Mouse (Mus musculus) MEL (cell line): Measurements from ENCODE around the gene Col5a3. TPM values are rescaled to one million over a fixed set of nuclear protein-coding genes. Genes with fewer than 3 reads are reported as not detected.
A peak's percentile ranks its signal among the peaks of the same experiment; 100 is the strongest.

Source experiments
- DNase-seq: peaks from one replicate; pipeline ENCODE4 v3.0.0; 2011; ENCODE audit warnings: low read depth, low spot score
- H3K27ac ChIP-seq: 2 replicates; pipeline ENCODE4 v1.5.1; 2012; ENCODE audit warnings: low read depth, mild to moderate bottlenecking, control low read depth, low read length, moderate library complexity; ENCODE audit not compliant: control insufficient read depth
- H3K27me3 ChIP-seq, 2 experiments: fragments of 150-350 bp in 1 of 2; sonication (generic) in 1 of 2; 2 replicates each; pipeline ENCODE4 v1.6.1; 2012; ENCODE audit warnings: low read length in 2 of 2, mild to moderate bottlenecking in 2 of 2, improper control_type of control experiment in 1 of 2, moderate library complexity in 1 of 2; ENCODE audit not compliant: insufficient read depth in 2 of 2, control insufficient read depth in 1 of 2
- H3K36me3 ChIP-seq, 2 experiments: 2 replicates each; pipeline ENCODE4 v1.6.1; 2012 to 2014; ENCODE audit warnings: low read length in 2 of 2, improper control_type of control experiment in 1 of 2, inconsistent platforms in 1 of 2, mild to moderate bottlenecking in 1 of 2; ENCODE audit not compliant: insufficient read depth in 2 of 2, control insufficient read depth in 1 of 2
- H3K4me1 ChIP-seq, 2 experiments: fragments of 150-350 bp in 1 of 2; sonication (generic) in 1 of 2; 2 replicates each; pipeline ENCODE4 v1.6.1; 2012; ENCODE audit warnings: low read length in 2 of 2, improper control_type of control experiment in 1 of 2, mild to moderate bottlenecking in 1 of 2; ENCODE audit not compliant: insufficient read depth in 2 of 2, control insufficient read depth in 1 of 2
- H3K4me3 ChIP-seq, 2 experiments: fragments of 150-350 bp in 1 of 2; sonication (generic) in 1 of 2; 2 replicates each; pipeline ENCODE4 v1.5.1; 2012; ENCODE audit warnings: low read depth in 2 of 2, low read length in 2 of 2, mild to moderate bottlenecking in 2 of 2, moderate library complexity in 2 of 2, control low read depth in 1 of 2, improper control_type of control experiment in 1 of 2; ENCODE audit not compliant: control insufficient read depth in 1 of 2, insufficient read depth in 1 of 2
- H3K79me2 ChIP-seq: 2 replicates; pipeline ENCODE4 v1.6.1; 2012; ENCODE audit warnings: mild to moderate bottlenecking, low read length, moderate library complexity; ENCODE audit not compliant: control insufficient read depth, poor library complexity, insufficient read depth
- H3K9ac ChIP-seq: 2 replicates; pipeline ENCODE4 v1.6.1; 2012; ENCODE audit warnings: low read depth, mild to moderate bottlenecking, control low read depth, low read length, moderate library complexity; ENCODE audit not compliant: control insufficient read depth, poor library complexity, severe bottlenecking
- H3K9me3 ChIP-seq: fragments of 150-350 bp; sonication (generic); replicated peaks from 2 replicates; pipeline ENCODE4 v1.6.1; 2012; ENCODE audit warnings: mild to moderate bottlenecking, low read length, improper control_type of control experiment, moderate library complexity; ENCODE audit not compliant: insufficient read depth
- BHLHE40 ChIP-seq: IDR thresholded peaks from 2 replicates; pipeline ENCODE4 v1.6.1; 2012; ENCODE audit warnings: low read depth, mild to moderate bottlenecking, inconsistent platforms, low read length, improper control_type of control experiment, borderline replicate concordance
- CHD2 ChIP-seq: IDR thresholded peaks from 2 replicates; pipeline ENCODE4 v1.6.1; 2011; ENCODE audit warnings: low read length, improper control_type of control experiment
- CTCF ChIP-seq, 3 experiments: IDR thresholded peaks in 2 of 3; conservative IDR thresholded peaks in 1 of 3; 2 replicates each; pipeline ENCODE4 v1.5.1; 2011 to 2012; ENCODE audit warnings: low read length in 3 of 3, low read depth in 2 of 3, mild to moderate bottlenecking in 2 of 3, improper control_type of control experiment in 1 of 3, inconsistent platforms in 1 of 3, mixed read lengths in 1 of 3, moderate library complexity in 1 of 3; ENCODE audit not compliant: control insufficient read depth in 1 of 3, insufficient read depth in 1 of 3, poor library complexity in 1 of 3, severe bottlenecking in 1 of 3
- ELF1 ChIP-seq: IDR thresholded peaks from 2 replicates; pipeline ENCODE4 v1.6.1; 2014; ENCODE audit warnings: low read depth, mild to moderate bottlenecking, inconsistent platforms, low read length, improper control_type of control experiment, moderate library complexity
- EP300 ChIP-seq, 2 experiments: IDR thresholded peaks; 2 replicates each; pipeline ENCODE4 v1.6.1; 2011; ENCODE audit warnings: improper control_type of control experiment in 2 of 2, low read length in 2 of 2, low read depth in 1 of 2, mild to moderate bottlenecking in 1 of 2
- ETS1 ChIP-seq: IDR thresholded peaks from 2 replicates; pipeline ENCODE4 v1.6.1; 2012; ENCODE audit warnings: low read depth, mild to moderate bottlenecking, inconsistent platforms, low read length, improper control_type of control experiment, moderate library complexity
- GABPA ChIP-seq: IDR thresholded peaks from 2 replicates; pipeline ENCODE4 v1.6.1; 2012; ENCODE audit warnings: low read depth, mild to moderate bottlenecking, inconsistent platforms, low read length, improper control_type of control experiment, moderate library complexity
- GATA1 ChIP-seq: IDR thresholded peaks from 2 replicates; pipeline ENCODE4 v1.6.1; 2011; ENCODE audit warnings: low read depth, low read length, improper control_type of control experiment
- JUND ChIP-seq: IDR thresholded peaks from 2 replicates; pipeline ENCODE4 v1.6.1; 2011; ENCODE audit warnings: low read depth, mild to moderate bottlenecking, improper control_type of control experiment, low read length
- KAT2A ChIP-seq: conservative IDR thresholded peaks from 2 replicates; pipeline ENCODE4 v1.6.1; 2012; ENCODE audit warnings: low read depth, low read length, improper control_type of control experiment, inconsistent platforms
- MAZ ChIP-seq: IDR thresholded peaks from 2 replicates; pipeline ENCODE4 v1.6.1; 2012; ENCODE audit warnings: low read depth, mild to moderate bottlenecking, inconsistent platforms, low read length, improper control_type of control experiment
- MEF2A ChIP-seq: IDR thresholded peaks from 2 replicates; pipeline ENCODE4 v1.6.1; 2014; ENCODE audit warnings: low read depth, mild to moderate bottlenecking, inconsistent platforms, low read length, improper control_type of control experiment; ENCODE audit not compliant: poor library complexity, insufficient replicate concordance, severe bottlenecking; ENCODE audit errors: extremely low read depth
- MXI1 ChIP-seq: IDR thresholded peaks from 2 replicates; pipeline ENCODE4 v1.6.1; 2011; ENCODE audit warnings: mild to moderate bottlenecking, low read depth, low read length, improper control_type of control experiment
- MYB ChIP-seq: IDR thresholded peaks from 2 replicates; pipeline ENCODE4 v1.6.1; 2011; ENCODE audit warnings: mild to moderate bottlenecking, low read depth, low read length, improper control_type of control experiment
- MYC ChIP-seq: IDR thresholded peaks from 2 replicates; pipeline ENCODE4 v1.6.1; 2011; ENCODE audit warnings: low read depth, mild to moderate bottlenecking, low read length, improper control_type of control experiment, moderate library complexity
- NRF1 ChIP-seq: IDR thresholded peaks from 2 replicates; pipeline ENCODE4 v1.6.1; 2014; ENCODE audit warnings: low read depth, mild to moderate bottlenecking, inconsistent platforms, low read length, improper control_type of control experiment, moderate library complexity; ENCODE audit not compliant: poor library complexity, insufficient read depth, severe bottlenecking
- POLR2AphosphoS5 ChIP-seq: IDR thresholded peaks from 2 replicates; pipeline ENCODE4 v1.6.1; 2012; ENCODE audit warnings: low read depth, borderline replicate concordance, mild to moderate bottlenecking, inconsistent platforms, low read length, moderate library complexity, mixed read lengths
- SIN3A ChIP-seq: IDR thresholded peaks from 2 replicates; pipeline ENCODE4 v1.6.1; 2012; ENCODE audit warnings: low read length, improper control_type of control experiment, inconsistent platforms
- SMC3 ChIP-seq: IDR thresholded peaks from 2 replicates; pipeline ENCODE4 v1.6.1; 2011; ENCODE audit warnings: low read depth, low read length, improper control_type of control experiment
- TAL1 ChIP-seq: IDR thresholded peaks from 2 replicates; pipeline ENCODE4 v1.6.1; 2012; ENCODE audit warnings: mild to moderate bottlenecking, inconsistent platforms, low read length, moderate library complexity, mixed read lengths
- TBP ChIP-seq: IDR thresholded peaks from 2 replicates; pipeline ENCODE4 v1.8.0; 2011; ENCODE audit warnings: low read depth, low read length, improper control_type of control experiment
- TCF12 ChIP-seq: IDR thresholded peaks from 2 replicates; pipeline ENCODE4 v1.6.1; 2014; ENCODE audit warnings: low read depth, mild to moderate bottlenecking, inconsistent platforms, low read length, improper control_type of control experiment, moderate library complexity
- USF1 ChIP-seq: IDR thresholded peaks from 2 replicates; pipeline ENCODE4 v1.6.1; 2014; ENCODE audit warnings: low read depth, mild to moderate bottlenecking, inconsistent platforms, low read length, improper control_type of control experiment, moderate library complexity
- ZMIZ1 ChIP-seq: IDR thresholded peaks from 2 replicates; pipeline ENCODE4 v1.6.1; 2012; ENCODE audit warnings: low read depth, mild to moderate bottlenecking, inconsistent platforms, low read length, improper control_type of control experiment, moderate library complexity
- polyA plus RNA-seq, 2 experiments: library from polyadenylated mRNA; stranded (reverse) in 1 of 2; unstranded in 1 of 2; fragments of >175 nt in 1 of 2; fragments of >200 nt in 1 of 2; gene quantifications; 2 replicates each; pipeline versions ENCODE4 v1.2.1 to v1.2.4; 2012; ENCODE audit warnings: low replicate concordance in 2 of 2, low read depth in 1 of 2; ENCODE audit not compliant: insufficient read length in 2 of 2, insufficient read depth in 1 of 2, missing spikeins in 1 of 2
- total RNA-seq: library from RNA; depleted of rRNA; stranded (reverse); fragments of 300-350 nt; gene quantifications from 2 replicates; pipeline ENCODE4 v1.2.3, GENCODE M21; 2012

The Col5a3 gene
- total and polyA plus RNA-seq, 3 experiments: 0.08 to 0.53 TPM; not detected in 1

- no peaks in the 10 kb centered on the region; a peak in 1 of 4 replicates for H3K27me3 ChIP-seq
- H3K4me1 ChIP-seq: no peaks in the 10 kb centered on the region
- H3K9ac ChIP-seq: no peak overlapping the region
- no peak overlapping the region for H3K27ac ChIP-seq
- no peaks in the 10 kb centered on the region for H3K36me3 ChIP-seq
- TF ChIP-seq JUND (no peak), NRF1 (no peak), BHLHE40 (peak; percentile 72), MXI1 (peak; percentile 96), MAZ (peak; percentile 97), SIN3A (peak; percentile 94), CHD2 (peak; percentile 59), GATA1 (no peak), CTCF (IDR thresholded peaks at IDR 0.05 in 2 of 3, conservative IDR thresholded peaks at IDR 0.05 in 1 of 3; ENCODE audit: control insufficient read depth in 1 of 3, insufficient read depth in 1 of 3, low read depth in 2 of 3, low read length in 3 of 3, poor library complexity in 1 of 3, severe bottlenecking in 1 of 3) (peak in 1 of 3 experiments; percentile 21; a peak in 2 of 6 replicates)
- no peaks in the 10 kb centered on the region for H3K9me3 ChIP-seq
- H3K79me2 ChIP-seq: no peaks in the 10 kb centered on the region
- H3K4me3 ChIP-seq: no peak overlapping the region
- DNase-seq: peak; percentile 80
These were observed 2.2 kb downstream of the Col5a3 start for GRCm38 (mm10) chr9:20812537-20813271.

- no peaks in the 10 kb centered on the region for H3K4me1 ChIP-seq
- TF ChIP-seq MEF2A (no peak), CTCF (IDR thresholded peaks at IDR 0.05 in 2 of 3, conservative IDR thresholded peaks at IDR 0.05 in 1 of 3; ENCODE audit: control insufficient read depth in 1 of 3, insufficient read depth in 1 of 3, low read depth in 2 of 3, low read length in 3 of 3, poor library complexity in 1 of 3, severe bottlenecking in 1 of 3) (no peak), ETS1 (no peak), MYC (no peak)
- no peak for DNase-seq
- no peak overlapping the region for H3K27ac ChIP-seq
- H3K4me3 ChIP-seq: no peak overlapping the region
- no peak overlapping the region for H3K9ac ChIP-seq
- H3K79me2 ChIP-seq: no peaks in the 10 kb centered on the region
- H3K36me3 ChIP-seq: no peaks in the 10 kb centered on the region
- H3K9me3 ChIP-seq: no peaks in the 10 kb centered on the region
- H3K27me3 ChIP-seq: peaks cover 5% of the 10 kb centered on the region in 2 experiments; a peak in 3 of 4 replicates
These were observed 4.1 kb downstream of the Col5a3 start for GRCm38 (mm10) chr9:20810773-20811172.

GRCm38 (mm10) chr9:20810271-20810670 lies 4.6 kb downstream of the Col5a3 start:
- H3K36me3 ChIP-seq: no peaks in the 10 kb centered on the region
- H3K79me2 ChIP-seq: no peaks in the 10 kb centered on the region
- DNase-seq: no peak
- H3K4me1 ChIP-seq: no peaks in the 10 kb centered on the region
- no peaks in the 10 kb centered on the region for H3K9me3 ChIP-seq
- H3K4me3 ChIP-seq: no peak overlapping the region
- H3K27me3 ChIP-seq: peaks cover 5% of the 10 kb centered on the region in 2 experiments; a peak in 3 of 4 replicates
- no peak overlapping the region for H3K27ac ChIP-seq
- no peak overlapping the region for H3K9ac ChIP-seq
- TF ChIP-seq TBP (no peak), JUND (no peak), CHD2 (no peak), KAT2A (no peak), USF1 (no peak), MYB (no peak), SMC3 (no peak), ZMIZ1 (no peak), GATA1 (no peak), POLR2AphosphoS5 (no peak), TAL1 (no peak), EP300 (IDR thresholded peaks at IDR 0.05; ENCODE audit: low read depth in 1 of 2, low read length in 2 of 2) (no peak), ELF1 (no peak), GABPA (no peak), TCF12 (no peak), MEF2A (no peak)
